Mouse (Mus musculus) 3T3-L1 (cell line): Measurements from ENCODE around the gene B9d2.
A peak's percentile ranks its signal among the peaks of the same experiment; 100 is the strongest.

Source experiments
- DNase-seq: peaks from one replicate; pipeline ENCODE4 v3.0.0-alpha.2; 2015; ENCODE audit warnings: low read depth, low spot score

The B9d2 gene

DNA sequence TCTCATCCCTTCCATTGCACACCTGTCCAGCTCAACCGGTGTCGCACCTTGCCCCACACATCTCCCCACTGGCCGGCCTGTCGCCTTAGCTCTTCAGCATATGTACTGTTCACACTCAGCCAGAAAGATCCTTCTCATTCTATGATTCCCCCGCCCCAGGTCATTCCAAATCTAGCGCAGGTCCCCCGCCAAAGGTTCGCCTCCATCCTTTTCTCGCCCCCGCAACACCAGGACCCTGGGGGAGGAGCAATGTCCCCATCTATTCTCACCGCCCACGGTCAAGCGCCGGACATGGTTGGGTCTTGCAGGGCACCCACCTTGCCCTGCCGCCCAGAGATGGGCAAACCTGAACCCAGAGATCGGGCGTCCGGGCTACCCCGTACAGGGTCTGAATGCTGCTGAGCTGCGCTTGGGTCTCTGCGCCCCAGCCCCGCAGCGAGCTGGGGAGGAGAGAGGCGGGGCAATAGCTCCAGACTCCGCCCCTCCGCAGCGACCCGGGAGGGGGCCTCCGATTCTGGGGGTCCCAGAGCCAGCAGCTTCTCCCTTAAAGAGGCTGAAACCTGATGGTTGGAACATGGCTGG lies 5.8 kb upstream of the B9d2 start, which contains the start of gene Tmem91:
Tmem91 (minus strand) TSS at position 448 of the 582 bp plus-strand sequence.
- no peak for DNase-seq

DNA sequence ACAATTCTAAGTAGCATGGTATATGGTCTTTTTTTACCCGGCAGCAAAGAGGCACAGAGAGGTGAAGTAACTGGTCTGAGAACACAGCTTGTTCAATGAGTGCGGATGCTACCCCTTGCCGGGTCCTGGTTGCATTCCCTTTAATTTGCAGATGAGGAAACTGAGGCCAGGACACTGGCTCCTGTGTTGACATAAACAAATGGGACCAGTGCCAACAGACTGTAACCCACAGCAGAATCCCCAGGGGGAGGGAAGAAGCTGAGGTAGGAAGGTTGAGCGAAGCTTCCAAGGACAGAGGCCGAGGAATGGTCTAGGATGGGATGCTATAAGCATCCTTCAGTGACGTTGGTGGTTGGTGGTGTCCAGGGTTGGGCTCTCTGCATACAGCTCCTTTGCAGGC lies 5.2 kb upstream of the B9d2 start:
- no peak for DNase-seq

GRCm38 (mm10) chr7:25676085-25676781 lies 4.3 kb upstream of the B9d2 start:
- peak; percentile 25 for DNase-seq

DNA sequence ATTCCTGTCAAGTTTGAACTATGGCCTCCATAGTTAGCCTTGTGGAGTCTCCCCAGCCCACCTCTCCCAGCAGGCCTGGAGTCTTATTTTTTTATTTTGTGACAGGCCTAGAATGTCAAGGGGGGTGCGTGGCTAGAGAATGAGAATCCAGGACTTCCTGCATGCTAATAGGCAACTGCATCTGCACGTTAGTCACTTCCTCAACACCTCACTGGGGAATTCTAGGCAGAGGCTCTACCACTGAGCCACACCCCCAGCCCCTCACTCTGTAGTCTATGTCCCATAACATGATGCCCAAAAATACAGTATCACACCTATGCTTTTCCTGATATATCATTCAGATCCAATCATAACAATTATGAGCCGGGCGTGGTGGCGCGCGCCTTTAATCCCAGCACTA lies 3.6 kb upstream of the B9d2 start:
- DNase-seq: no peak

DNA sequence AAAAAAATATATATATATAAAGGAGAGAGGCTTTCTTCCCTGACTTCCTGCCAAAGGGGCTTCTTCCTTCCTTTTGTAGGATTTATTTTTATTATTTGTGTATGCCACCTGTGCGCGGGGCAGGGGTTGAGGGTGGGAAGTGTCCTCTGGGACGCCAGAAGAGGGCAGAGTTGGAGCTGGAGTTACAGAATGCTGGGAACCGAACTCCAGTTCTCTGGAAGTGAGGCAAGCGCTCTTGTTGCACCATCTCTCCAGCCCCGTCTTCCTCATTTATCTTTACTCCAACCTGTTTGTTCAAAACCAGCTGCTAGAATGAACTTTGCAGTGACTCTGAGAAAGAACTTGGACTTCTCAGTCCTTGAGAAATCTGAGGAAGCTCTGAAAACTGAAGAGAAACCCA lies 609 bp upstream of the B9d2 start:
- peak; percentile 58 for DNase-seq

GRCm38 (mm10) chr7:25681341-25682231 lies 1.0 kb downstream of the B9d2 start:
- DNase-seq: no peak

DNA sequence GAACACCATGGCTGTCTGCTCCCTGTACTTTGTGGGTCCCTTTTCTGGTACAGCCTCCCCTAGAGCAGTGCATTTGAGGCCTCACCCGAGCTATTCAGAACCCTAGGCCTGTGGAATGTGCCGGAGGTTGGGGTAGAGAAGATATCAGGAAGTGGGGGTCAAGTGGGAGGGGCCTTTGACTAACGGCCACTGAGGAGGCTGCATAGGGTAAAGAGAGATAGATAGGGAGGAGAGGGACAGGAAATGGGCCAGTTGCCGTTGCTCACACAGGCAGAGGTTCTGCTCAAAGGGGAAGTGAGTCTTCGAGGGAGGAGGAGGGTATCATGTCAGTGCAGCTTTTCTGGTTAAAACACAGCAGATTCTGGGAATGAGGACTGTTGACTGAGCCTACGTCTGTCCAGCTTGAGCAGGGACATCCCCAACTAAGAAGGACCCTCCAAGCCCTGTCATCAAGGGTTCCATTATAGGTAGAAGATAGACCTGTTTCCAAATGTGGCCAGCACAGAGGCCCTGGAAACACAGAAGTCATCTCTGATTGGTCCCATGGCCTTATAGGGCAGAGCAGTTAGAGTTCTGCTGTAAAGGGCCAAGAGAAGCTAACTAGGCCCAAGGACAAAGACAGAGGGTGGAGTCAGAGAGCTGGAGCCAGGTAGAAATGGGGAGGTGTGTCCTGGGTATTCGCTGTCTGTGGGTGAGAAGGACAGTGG lies 3.0 kb downstream of the B9d2 start:
- no peak for DNase-seq

GRCm38 (mm10) chr7:25684659-25685058 lies 4.1 kb downstream of the B9d2 start:
- no peak for DNase-seq

- DNase-seq: no peak
Observed at GRCm38 (mm10) chr7:25685926-25686470, 5.4 kb downstream of the B9d2 start.

DNA sequence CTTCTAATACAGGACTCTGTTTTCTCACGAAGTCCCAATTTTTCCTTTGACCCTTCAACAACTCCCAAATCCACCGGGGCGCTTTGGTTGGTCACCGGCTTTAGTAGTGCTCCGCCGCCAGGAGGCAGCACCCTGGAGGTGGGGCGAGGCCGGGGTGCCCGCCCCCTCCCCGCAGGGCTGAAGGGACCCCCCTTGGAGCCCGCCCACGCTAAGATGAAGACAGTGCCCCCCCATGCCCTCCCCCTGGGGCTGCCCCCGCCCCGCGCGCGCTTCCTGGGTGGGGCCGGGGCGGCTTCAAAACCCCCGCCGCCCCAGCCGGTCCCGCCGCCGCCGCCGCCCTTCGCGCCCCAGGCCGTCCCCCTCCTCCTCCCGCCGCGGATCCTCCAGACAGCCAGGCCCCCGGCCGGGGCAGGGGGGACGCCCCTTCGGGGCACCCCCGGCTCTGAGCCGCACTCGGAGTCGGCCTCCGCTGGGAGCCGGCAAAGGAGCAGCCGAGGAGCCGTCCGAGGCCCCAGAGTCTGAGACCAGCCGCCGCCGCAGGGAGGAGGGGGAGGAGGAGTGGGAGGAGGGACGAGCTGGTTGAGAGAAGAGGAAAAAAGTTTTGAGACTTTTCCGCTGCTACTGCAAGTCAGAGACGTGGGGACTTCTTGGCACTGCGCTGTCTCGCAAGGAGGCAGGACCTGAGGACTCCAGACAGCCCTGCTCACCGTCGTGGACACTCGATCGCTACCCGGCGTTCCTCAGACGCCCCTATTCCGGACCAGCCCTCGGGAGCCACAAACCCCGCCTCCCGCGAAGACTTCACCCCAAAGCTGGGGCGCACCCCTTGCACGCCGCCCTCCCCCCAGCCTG lies 6.3 kb downstream of the B9d2 start, which contains the start of gene Tgfb1:
Tgfb1 (plus strand) TSS at position 323 of the 852 bp plus-strand sequence.
- DNase-seq: peak; percentile 57

DNA sequence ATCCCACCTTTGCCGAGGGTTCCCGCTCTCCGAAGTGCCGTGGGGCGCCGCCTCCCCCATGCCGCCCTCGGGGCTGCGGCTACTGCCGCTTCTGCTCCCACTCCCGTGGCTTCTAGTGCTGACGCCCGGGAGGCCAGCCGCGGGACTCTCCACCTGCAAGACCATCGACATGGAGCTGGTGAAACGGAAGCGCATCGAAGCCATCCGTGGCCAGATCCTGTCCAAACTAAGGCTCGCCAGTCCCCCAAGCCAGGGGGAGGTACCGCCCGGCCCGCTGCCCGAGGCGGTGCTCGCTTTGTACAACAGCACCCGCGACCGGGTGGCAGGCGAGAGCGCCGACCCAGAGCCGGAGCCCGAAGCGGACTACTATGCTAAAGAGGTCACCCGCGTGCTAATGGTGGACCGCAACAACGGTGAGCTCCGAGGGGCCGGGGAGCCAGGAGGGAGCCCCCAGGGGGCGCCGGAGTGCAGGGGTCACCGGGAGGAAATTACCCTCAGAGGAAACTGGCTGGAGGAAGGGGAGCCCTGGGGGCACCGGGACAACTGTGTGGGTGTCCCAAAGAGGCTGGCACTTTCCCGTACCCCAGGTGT lies 7.3 kb downstream of the B9d2 start:
- peak; percentile 30 for DNase-seq

DNA sequence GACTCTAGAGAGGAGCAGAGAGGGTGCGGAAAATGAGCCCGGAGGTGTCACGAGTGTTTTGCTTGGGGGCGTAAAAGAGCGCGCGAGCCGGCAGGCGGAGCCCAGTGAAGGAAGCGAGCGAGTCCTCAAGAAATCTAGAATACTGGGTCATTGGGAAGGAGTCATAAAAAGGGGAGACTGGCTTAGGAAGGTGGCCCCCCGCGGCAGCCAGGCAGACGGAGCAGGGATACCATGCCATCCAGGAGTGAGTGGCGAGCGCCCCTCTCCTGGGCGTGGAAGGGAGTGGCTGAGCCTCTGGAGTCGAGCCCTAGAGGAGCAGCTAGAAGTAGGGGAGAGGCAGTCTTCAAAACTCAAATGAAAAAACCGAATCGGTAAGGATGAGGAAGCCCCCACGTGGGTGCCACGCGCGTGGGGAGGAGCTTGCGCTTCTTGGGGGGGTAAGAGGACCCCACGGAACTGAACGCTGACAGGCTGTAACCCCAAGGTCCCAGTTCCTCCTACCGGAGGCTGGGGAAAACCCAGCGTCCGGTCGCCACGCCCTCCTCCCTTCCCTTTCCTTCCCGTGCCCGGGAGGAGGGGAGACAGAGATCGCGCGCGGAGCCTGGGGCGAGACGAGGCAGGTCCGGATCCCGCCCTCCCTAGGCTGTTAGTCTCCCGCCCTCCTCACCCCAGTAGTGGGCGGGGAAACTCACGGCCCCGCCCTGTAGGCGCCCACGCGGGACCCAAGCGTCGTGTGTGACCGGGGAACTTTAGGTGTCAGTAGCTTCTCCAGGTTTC lies 8.4 kb downstream of the B9d2 start:
- peak; percentile 70 for DNase-seq

- DNase-seq: no peak
Observed at GRCm38 (mm10) chr7:25689603-25690021, 9.0 kb downstream of the B9d2 start.

DNA sequence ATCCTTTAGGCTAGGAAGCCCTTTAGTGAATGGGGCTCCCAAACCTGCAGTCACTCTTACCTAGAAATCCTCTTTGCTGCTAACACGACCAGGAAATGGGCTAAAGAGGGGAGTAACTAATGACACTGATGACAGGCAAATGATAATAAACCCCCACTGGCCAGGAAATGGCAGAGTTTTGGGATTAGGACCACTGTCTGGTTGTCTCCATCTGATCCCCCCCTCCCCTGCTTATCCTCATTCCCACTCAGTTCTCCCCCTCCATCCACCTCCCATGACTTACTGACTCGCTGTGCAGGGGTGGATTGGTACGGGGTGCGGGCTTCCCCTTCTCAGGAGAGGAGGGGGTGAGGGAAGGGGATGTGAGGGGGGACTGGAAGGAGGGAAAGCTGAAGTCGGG lies 9.5 kb downstream of the B9d2 start:
- no peak for DNase-seq

- DNase-seq: no peak
Observed at GRCm38 (mm10) chr7:25694104-25694503, 13.5 kb downstream of the B9d2 start.

- DNase-seq: no peak
Observed at GRCm38 (mm10) chr7:25699851-25700250, 19.3 kb downstream of the B9d2 start.

- no peak for DNase-seq
Observed at GRCm38 (mm10) chr7:25700732-25701131, 20.2 kb downstream of the B9d2 start.

- DNase-seq: no peak
Observed at GRCm38 (mm10) chr7:25702350-25702749, 21.8 kb downstream of the B9d2 start.

GRCm38 (mm10) chr7:25703793-25704494 lies 23.4 kb downstream of the B9d2 start:
- DNase-seq: no peak
